Mouse (Mus musculus) adrenal gland, postnatal 14 days (tissue): ENCODE results near the gene 9930111J21Rik1. TPM values are rescaled to one million over a fixed set of nuclear protein-coding genes. Genes with fewer than 3 reads are reported as not detected.
"Not testable (repeated sequence)": the region's sequence is repeated elsewhere in the genome, so short reads cannot be mapped to it uniquely, and the experiment has no call there.

ENCODE experiments used
- DNase-seq: peaks from one replicate; pipeline ENCODE4 v3.0.0; 2021; ENCODE audit warnings: mixed read lengths
- long read RNA-seq, 2 experiments: library from polyadenylated mRNA; stranded (forward); transcript quantifications; one replicate each; pipeline ENCODE4 v2.0.0; 2021
- total RNA-seq: library from RNA; stranded (reverse); gene quantifications from 2 replicates; pipeline ENCODE4 v1.2.3, GENCODE M21; 2021

Gene 9930111J21Rik1
- total RNA-seq = 2.3 and 6.9 TPM in 2 replicates
- long read RNA-seq, experiment 1, partial matches to known transcripts = 0 of 1 reads
- long read RNA-seq, experiment 1, other reads (novel, unspliced or antisense) = 1 of 1 reads
- long read RNA-seq, experiment 2 = 0 reads

DNA sequence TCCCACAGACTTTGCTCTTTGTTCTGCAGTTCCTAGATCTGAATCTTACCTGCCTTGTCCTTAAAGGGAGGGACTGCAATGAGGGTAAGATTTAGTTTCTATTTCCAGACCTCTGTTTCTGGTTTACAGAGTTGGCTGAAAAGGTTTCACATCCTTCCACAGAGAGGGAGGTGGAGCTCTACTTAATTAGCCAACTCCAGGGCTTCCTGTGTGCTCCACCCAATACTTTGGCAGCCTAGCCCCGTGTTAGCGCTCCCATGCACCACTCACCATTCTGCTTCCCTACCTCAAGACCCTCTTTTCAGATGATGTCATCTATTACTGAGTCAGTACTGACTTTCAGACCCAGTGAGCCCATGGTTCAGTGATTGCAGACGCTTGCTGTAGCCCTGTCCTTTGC is at the start of gene 9930111J21Rik1:
9930111J21Rik1 (minus strand) TSS at position 148 of the 400 bp plus-strand sequence.
- not testable (repeated sequence) for DNase-seq

DNA sequence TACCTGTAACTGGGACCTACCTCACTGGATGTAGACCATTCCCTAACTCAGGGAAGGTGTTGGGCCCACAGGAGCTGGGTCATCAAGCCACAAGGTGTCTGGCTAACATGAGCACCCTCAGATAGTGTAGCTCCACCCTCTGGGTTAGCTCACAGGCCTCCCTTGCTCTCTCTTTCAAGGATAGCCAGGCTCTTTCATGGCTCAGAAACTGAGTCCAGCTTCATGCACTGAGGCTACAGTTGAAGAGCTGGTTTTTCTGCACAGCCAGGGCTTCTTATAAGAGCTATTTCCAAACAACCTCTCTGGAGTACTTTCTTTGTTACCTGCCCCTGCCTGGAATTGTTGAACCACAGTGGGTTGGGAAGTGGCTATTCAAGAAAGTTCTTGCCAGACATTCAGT is 32.9 kb upstream of the 9930111J21Rik1 start:
- DNase-seq = not testable (repeated sequence)

DNA sequence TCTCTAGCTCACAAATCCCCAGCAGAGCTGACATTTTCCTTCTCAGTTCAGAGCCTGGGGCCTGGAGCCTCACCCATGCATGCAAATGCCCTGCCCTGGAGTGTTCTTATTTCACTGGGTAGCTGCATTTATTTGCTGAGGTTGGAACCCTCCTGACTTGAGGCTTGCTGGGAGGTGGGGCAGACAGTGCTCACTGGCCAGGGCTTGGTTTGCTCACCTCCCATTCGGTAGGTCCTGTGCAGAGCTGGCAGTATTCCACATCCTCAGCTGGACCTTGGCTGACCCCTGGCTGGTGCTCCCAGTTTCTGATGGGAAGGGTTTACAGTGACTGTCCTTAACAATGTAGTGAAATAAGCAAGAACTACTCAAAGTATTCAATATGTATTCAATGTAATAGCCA is 27.6 kb upstream of the 9930111J21Rik1 start:
- DNase-seq = not testable (repeated sequence)

DNA sequence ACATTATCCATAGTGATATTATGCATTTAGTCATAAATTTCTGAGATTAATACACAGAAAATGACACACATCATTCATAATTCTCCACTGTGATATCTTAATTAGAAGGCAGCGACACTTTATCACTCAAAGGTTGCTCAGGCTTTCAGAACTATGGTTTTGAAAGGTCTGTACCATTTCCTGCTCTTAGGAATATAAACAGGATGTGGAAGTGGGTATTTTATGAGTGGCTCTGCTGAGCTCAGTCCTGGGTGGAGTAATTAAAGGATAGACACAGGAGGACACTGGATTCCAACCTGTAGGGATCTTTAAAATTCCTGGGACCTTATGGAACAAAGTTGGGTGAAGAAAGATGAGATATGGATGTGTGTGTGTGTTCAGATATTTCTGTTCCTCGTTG is 27.1 kb upstream of the 9930111J21Rik1 start:
- DNase-seq = not testable (repeated sequence)

DNA sequence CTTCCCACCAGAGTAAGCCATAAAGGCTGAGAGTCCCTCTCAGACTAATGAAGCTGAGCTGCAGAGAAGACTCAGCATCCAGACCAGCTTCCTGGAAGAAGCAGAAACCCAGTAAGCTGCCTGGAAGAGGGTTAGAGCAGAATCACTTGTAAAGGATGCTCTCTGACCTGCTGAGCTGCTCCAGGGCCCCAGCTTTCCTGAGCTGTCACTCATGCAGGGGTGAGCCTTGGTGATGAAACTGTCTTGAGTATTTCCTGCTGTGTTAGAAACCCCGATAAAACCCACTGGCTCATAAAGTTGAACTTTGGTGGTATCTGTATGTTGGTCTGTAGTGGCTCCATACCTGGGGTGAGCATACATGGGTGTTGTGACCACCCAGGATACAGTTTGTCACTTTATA is 21.2 kb upstream of the 9930111J21Rik1 start:
- not testable (repeated sequence) for DNase-seq

DNA sequence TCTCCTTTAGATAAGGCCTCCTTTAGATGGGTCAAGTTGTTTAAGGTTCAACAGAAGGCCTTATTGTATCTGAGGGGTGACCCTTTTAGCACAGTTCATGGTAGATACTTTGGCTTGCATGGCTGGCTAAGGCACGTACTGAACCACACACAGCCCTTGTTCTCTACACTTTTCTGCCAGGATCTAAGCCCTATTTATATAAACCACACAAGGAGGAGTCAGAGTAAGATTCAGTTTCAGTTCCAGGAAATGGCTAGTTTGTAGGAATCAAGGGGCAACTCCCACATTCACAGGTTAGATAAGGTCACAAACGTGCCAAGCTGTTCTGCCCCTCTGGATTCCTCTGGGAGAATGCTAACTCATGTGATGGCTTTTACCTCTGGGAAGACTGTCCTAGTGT is 14.8 kb upstream of the 9930111J21Rik1 start, which contains the start of gene Tgtp1:
Tgtp1 (minus strand) TSS at position 155 of the 400 bp plus-strand sequence.
- DNase-seq = not testable (repeated sequence)

DNA sequence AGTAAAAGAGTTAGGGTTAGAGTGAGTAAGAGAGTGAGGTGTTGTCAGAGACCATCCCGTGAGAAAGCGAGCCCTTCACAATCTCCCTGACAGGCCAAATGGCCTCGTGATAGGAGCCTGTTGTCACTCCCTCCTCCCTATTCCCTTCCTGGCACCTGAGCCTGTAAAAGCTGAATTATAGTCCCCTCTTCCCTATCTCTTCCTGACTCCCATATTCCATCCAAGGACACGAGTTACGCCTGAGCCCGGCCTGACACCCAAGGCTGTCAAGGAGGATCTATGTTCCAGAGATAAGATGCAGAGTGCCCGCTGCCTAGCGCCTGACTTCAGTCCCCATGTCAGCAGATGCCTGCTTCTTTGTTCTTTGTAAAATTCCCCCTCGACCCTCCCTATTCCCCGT is 14.1 kb upstream of the 9930111J21Rik1 start:
- peak; percentile 51 for DNase-seq

DNA sequence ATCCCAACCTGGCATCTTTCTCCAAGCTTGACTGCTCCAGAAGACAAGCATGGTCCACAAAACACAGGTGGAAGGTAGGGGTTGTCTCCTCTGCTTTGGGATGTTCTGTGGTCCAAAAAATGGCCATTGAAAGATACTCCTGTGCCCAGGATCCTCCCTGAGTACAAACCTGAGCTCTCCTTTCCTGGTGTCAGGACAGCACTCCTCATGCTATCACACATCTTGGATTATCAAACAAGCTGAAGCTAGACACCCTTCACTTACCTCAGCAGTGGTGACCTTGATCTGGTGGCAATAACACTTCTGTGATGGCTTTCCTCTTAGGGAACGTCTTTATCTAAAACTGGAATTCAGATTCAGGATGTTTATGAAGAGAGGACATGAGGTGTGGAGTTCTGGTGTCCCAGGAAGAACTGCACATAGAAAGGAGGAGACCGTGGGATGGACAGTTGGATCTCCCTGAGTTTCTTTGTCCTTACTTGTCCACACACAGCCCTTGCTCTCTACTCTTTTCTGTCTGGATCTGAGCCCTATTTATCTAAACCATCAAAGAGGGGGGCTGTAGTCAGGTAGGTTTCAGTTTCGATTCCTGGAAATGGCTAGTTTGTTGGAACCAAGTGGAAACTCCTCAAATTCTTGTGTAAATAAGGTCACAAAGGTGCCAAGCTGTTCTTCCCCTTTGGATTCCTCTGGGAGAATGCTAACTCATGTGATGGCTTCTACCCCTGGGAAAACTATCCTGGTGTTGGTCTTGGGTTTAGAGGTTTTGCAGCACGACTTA is 12.7 kb upstream of the 9930111J21Rik1 start, which contains the start of gene Gm12185:
Gm12185 (minus strand) TSS at position 487 of the 781 bp plus-strand sequence.
- DNase-seq = not testable (repeated sequence)

DNA sequence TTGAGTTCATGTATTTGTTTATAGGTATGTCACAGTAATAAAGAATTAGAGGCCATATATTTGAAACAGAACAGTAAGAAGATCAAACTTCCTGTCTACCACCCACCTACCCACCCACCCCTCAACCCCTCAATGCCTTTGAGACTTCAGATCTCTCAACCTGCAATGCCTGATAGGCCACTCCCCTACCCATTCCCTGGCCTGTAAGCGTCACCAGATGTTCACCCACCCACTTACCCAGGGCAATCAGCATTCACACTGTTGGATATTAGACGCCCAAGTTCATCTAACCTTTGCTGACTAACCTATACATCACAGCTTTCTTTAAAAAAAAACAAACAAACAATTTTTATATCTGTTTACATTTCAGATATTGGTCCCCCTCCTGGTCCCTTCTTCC is 10.8 kb upstream of the 9930111J21Rik1 start:
- not testable (repeated sequence) for DNase-seq

DNA sequence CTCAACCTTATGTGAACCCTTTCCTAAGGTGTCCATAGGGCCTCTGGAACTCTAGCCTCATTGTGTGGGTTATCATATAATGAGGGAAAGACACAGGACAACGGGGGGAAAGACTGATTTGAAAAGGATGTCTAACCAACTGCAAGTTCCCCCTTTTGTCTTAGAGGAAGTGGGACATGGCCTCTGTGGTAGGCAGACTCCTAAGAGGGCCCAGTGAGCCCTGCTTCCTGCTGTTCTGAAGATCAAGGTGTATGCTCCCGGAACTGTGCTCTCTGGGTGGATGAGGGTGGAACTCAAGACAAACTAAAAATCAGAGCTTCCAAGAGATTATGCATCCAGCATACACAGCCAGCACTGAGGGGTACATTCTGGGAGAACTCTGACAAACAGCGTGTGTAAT is 9.0 kb upstream of the 9930111J21Rik1 start:
- not testable (repeated sequence) for DNase-seq

DNA sequence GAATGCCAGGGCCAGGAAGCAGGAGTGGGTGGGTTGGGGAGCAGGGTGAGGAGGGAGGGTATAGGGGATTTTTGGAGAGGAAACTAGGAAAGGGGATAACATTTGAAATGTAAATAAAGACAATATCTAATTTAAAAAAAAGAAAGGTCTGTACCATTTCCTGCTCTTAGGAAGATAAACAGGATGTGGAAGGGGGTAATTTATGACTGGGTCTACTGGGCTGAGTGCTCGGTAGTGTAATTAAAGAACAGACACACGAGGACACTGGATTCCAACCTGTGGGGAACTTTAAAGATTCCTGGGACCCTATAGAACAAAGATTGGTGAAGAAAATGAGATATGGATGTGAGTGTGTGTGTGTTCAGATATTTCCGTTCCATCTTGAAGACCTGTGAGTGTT is 3.6 kb upstream of the 9930111J21Rik1 start:
- DNase-seq = not testable (repeated sequence)

DNA sequence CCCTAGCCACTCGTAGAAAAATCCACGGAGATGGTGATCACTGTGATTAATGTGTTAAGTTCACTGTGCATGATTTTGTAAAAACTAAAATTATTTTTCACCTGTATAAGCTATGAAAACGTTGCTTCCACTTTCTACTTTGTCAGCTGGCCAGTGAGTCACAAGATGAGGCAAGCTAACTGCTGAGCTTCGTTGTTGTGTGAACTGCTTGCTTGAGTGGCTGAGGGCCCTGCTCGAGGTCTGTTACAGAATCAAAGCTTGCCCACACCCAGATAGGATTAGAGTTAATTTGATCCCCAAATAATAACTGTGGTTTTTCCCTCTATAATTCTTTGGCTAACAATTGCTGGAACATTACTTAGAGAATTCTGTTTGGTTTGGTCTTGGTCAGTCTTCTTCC is 854 bp upstream of the 9930111J21Rik1 start:
- DNase-seq = not testable (repeated sequence)

DNA sequence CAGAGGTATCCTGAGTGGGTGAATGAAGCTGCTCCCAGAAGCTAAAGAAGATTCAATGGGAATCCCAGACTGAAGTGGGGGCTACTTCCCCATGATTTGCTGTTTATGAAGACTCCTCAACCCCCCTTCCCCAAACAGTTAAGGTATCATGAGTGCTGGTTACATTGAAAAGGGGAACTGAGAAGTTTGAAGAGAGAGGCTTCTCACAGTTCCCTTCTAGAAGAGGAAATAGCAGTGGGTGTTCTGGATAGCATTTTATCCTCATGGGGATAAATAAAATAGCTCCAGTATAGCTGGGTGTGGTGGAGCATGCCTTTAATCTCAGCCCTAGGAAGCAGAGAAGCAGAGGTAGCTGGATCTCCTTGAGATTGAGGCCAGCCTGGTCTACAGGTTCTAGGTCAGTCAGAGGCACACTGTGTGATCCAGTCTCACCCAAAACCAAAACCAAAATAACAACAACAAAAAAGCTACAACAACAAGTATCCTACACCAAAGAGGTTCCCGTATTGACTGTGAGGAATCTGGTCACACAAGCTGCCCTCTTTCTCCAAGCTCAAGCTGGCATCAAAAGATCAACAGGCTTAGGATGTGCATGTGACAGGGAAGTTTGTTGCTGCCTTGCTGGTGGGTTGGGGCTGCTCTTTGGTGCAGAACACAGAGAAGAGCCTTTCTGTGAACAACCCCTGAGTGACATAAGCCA is 808 bp downstream of the 9930111J21Rik1 start, which contains the start of gene Olfr56:
Olfr56 (plus strand) TSS at position 650 of the 700 bp plus-strand sequence.
- DNase-seq = not testable (repeated sequence)

DNA sequence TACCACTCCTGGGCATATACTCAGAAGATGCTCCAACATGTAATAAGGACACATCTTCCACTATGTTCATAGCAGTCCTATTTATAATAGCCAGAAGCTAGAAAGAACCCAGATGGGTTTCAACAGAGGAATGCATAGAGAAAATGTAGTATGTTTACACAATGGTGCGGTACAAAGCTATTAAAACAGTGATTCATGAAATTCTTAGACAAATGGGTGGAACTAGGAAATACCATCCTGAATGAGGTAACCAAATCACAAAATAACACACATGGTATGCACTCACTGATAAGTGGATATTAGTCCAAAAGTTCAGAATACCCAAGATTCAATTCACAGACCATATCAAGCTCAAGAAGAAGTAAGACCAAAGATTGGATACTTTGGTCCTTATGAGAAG is 4.5 kb downstream of the 9930111J21Rik1 start:
- DNase-seq = not testable (repeated sequence)

DNA sequence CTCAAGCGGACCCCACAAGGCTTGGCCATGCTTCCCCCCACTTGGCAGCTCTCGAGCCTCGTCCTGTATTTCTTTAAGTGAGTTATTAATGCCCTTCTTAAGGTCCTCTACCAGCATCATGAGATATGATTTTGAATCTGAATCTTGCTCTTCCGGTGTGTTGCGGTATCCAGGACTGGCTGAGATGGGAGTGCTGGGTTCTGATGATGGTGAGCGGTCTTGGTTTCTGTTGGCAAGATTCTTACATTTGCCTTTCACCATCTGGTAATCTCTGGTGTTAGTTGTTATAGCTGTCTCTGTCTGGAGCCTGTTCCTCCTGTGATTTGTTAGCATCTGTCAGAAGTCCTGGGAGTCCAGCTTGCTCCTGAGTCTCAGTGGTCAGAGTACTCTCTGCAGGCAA is 33.1 kb downstream of the 9930111J21Rik1 start, which contains the start of gene Psme2b:
Psme2b (minus strand) TSS at position 101 of the 400 bp plus-strand sequence.
- not testable (repeated sequence) for DNase-seq

DNA sequence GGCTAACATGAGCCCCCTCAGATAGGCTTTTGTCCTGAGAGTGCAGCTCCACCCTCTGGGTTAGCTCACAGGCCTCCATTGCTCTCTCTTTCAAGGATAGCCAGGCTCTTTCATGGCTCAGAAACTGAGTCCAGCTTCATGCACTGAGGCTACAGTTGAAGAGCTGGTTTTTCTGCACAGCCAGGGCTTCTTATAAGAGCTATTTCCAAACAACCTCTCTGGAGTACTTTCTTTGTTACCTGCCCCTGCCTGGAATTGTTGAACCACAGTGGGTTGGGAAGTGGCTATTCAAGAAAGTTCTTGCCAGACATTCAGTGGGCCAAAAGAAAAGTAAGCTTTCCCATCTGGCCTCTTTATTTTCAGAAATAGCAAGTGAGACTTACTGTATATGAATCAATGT is 39.9 kb downstream of the 9930111J21Rik1 start:
- DNase-seq = not testable (repeated sequence)

DNA sequence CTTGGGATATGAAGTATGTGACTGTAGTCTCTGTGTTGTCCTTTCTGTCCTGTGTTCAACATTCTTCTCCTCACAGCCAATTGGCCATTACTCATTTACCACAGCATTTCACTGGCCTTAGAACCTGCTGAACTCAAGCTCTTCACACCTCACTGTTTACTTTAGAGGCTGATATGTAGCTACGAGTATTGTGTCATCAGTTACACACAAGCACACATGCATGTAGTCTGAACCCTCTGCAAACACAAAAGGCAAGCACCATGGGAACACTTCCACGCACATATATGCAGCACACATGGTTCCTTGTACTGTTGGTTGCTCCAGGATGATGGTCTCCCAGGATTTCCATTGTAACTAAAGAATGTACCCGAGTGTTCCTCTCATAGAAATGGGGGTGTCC is 43.9 kb downstream of the 9930111J21Rik1 start:
- not testable (repeated sequence) for DNase-seq

DNA sequence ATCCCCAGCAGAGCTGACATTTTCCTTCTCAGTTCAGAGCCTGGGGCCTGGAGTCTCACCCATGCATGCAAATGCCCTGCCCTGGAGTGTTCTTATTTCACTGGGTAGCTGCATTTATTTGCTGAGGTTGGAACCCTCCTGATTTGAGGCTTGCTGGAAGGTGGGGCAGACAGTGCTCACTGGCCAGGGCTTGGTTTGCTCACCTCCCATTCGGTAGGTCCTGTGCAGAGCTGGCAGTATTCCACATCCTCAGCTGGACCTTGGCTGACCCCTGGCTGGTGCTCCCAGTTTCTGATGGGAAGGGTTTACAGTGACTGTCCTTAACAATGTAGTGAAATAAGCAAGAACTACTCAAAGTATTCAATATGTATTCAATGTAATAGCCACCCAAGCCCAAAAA is 45.3 kb downstream of the 9930111J21Rik1 start:
- not testable (repeated sequence) for DNase-seq

DNA sequence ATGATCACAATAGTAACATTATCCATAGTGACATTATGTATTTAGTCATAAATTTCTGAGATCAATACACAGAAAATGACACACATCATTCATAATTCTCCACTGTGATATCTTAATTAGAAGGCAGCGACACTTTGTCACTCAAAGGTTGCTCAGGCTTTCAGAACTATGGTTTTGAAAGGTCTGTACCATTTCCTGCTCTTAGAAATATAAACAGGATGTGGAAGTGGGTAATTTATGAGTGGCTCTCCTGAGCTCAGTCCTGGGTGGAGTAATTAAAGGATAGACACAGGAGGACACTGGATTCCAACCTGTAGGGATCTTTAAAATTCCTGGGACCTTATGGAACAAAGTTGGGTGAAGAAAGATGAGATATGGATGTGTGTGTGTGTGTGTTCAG is 45.8 kb downstream of the 9930111J21Rik1 start:
- not testable (repeated sequence) for DNase-seq

DNA sequence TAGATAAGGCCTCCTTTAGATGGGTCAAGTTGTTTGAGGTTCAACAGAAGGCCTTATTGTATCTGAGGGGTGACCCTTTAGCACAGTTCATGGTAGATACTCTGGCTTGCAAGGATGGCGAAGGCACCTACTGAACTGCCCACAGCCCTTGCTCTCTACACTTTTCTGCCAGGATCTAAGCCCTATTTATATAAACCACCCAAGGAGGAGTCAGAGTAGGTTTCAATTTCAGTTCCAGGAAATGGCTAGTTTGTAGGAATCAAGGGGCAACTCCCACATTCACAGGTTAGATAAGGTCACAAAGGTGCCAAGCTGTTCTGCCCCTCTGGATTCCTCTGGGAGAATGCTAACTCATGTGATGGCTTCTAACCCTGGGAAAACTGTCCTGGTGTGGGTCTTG is 51.1 kb downstream of the 9930111J21Rik1 start:
- not testable (repeated sequence) for DNase-seq

DNA sequence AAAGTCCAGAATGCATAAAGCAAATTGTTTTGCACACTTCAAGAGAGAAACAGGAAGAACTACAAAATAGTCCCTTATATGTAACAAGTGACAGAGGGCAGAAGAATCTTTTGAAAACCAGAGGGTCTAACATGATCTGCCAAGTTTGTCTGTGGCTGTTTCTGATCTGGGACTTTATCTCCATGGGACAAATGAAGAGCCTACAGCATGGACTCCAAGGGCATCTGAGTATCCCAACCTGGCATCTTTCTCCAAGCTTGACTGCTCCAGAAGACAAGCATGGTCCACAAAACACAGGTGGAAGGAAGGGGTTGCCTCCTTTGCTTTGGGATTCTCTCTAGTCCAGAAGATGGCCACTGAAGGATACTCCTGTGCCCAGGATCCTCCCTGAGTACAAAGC is 52.8 kb downstream of the 9930111J21Rik1 start:
- DNase-seq = not testable (repeated sequence)

DNA sequence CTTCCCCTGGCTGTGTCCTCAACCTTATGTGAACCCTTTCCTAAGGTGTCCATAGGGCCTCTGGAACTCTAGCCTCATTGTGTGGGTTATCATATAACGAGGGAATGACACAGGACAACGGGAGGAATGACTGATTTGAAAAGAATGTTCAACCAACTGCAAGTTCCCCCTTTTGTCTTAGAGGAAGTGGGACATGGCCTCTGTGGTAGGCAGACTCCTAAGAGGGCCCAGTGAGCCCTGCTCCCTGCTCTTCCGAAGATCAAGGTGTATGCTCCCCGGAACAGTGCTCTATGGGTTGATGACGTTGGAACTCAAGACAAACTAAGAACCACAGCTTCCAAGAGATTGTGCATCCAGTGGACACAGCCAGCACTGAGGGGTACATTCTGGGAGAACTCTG is 55.4 kb downstream of the 9930111J21Rik1 start:
- DNase-seq = not testable (repeated sequence)

DNA sequence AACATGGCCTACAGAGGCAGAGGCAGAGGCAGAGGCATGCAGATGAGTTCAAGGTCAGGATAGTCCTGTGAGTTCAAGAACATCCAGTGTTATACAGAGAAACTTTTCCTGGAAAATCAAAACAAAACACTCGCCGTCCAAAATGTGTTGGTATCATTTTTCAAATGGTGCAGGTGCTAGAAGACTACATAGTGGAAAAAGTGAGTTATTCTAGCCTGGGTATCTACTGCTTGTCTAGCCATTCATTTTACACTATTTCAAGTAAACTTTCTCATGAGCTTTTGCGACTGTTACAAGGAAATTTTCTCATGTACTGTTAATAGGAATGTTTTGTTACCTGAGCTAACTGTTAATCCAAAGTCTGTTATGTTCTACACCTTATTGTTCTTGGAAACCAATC is 60.8 kb downstream of the 9930111J21Rik1 start:
- no peak for DNase-seq
